Mouse (Mus musculus) retina, adult 2 months (tissue): ENCODE data around the gene Ppp2r2c.

ENCODE experiments used
- DNase-seq: peaks from one replicate; pipeline ENCODE4 v3.0.0-alpha.2; 2012; ENCODE audit warnings: low read depth, low spot score

Ppp2r2c gene

DNA sequence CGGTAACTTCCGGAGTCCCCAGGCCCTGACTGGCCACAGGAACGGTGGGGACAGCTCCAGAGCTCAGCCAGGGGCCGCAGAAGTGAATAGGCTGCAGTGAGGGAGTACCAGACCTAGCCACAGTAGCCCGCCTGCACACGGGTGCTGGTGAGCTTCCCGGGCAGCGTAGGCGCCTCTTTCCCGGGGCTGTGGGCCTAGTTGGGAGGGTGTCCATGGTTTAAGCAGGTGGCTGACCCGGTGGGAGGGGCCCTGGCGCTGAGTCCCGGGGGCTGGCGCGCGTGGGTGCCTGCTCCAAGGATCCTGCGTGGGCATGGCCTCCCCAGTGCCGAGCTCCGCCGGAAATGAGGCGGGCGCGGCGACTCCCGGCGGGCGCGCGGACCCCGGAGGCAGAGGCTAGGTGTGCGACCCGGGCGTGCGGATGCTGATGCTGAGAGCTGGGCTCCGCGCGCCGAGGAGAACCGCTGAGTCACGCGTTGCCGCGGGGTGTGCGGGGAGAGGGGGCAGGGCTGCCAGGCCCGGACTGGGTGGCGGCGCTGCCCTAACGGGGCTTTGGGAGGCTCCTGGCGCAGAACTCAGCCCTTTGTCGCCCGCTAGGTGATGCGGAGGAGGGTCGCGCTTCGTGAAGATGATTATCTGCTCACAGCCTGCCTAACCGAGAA is 1.4 kb downstream of the Ppp2r2c start:
- DNase-seq, result no peak

DNA sequence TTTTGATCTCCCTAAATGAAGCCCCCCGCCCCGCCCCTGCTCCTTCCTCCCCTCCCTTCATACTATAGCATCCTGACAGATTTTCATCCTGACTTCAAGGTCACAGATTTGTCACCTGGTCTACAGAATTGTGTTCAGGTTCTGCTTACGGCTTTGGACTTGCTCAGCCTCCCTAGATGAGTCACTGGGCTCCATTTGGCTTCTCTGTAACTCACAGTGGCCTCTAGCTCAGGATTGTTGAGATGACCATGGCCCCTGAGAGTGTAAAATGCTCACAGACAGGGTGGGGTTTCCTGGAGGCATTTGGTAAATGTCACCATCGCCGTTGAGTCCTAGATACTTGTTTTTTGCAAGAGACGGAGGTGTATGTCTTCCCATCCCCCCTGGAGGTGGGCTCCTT is 2.6 kb downstream of the Ppp2r2c start:
- DNase-seq, result no peak

DNA sequence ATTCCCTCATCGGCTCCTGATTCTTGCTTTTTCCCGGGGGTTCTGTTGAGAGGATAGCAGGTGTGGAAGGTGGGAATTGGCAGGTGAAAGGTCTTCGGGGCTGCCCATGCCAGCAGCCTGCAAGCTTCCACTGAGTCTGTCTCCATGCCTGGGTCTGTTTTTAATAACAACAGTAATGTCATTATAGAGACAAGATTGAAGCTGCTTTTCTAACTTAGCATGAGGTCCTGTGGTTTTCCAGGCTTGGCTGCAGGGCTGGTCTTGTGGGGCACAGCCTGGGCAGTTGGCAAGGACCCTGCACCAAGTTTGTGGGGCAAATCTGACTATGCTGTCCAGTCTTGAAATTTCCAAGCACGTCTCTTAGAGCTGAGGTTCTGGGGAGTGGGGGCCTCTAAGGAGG is 7.6 kb downstream of the Ppp2r2c start:
- no peak for DNase-seq

- DNase-seq, result no peak
Observed at GRCm38 (mm10) chr5:36876777-36877396, 8.6 kb downstream of the Ppp2r2c start.

GRCm38 (mm10) chr5:36877641-36878040 is 9.3 kb downstream of the Ppp2r2c start:
- no peak for DNase-seq

GRCm38 (mm10) chr5:36878801-36879200 is 10.5 kb downstream of the Ppp2r2c start:
- no peak for DNase-seq

DNA sequence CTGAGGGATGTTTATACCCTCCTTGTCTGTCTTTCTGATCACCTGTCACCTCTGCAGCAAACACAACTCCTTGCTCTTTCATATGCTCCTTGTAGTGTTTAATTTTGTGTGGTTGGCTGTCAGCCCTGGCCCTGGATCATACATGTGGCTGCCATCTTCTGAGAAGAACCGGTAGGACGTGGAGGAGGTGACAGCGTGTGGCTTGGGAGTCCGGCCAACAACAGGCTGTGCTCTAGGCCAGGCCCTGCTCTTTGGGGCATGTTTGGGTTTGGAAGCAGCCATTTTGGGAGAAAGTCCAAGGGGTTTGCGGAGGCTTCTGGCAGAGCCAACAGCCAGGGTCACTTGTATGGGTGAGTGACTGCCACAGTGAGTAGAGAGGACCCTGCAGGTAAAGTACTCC is 12.3 kb downstream of the Ppp2r2c start:
- DNase-seq, result no peak

GRCm38 (mm10) chr5:36883516-36883915 is 15.2 kb downstream of the Ppp2r2c start:
- no peak for DNase-seq

DNA sequence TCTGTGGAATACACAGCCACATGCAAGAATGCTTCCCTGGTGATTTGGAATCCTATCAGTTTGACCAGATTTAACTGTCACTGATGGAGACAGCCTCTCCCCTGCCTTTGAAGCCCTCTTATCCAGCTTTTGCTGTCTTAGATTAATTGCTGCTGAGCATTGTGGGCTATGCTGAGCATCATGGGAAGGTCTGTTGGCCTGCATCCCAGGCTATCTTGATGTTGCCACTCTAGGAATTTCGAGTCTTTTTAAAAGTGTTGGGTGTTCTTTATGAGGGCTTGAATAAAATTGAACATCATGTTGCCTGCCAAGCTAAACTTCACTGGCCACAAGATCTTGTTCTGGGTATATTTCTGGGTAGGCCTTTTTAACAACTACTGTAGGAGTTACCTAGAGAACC is 16.8 kb downstream of the Ppp2r2c start:
- DNase-seq, result no peak

DNA sequence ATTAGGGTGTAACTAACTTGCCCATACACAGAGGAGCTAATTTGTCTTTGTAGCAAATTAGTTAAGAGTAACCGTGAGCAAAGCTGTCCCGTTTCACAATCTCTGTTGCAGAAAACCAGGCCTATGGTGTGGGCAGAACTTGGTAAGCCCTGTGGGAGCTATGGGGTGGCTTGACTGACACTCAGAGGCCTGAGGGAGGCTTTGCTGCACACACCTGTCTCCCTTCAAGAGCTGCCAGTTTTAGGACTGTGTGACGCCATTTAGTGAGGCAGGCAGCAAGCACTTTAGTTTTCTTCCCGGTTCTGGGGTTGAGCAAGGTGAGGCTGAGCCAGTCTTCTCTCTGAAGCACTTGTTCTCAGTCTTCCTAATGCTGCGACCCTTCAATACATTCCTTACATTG is 17.3 kb downstream of the Ppp2r2c start:
- no peak for DNase-seq

DNA sequence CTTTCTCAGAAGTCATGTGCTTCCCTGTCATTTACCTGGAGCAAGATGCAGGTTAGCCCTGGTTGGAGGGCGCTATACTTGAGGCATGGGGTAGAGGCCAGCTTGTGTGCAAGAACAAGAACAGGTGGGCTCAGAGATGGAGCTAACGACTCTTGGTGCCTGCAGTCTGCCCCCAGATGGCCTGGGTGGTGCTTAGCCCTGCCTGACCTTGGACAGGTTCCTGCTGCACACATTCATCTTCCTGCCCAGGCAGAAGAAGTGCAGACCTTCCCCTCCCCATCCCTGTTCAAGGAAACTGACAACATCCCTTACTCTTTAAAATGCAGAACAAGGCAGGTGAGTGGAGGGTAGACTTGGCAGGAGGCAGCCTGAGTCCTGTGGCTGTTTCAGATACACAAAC is 18.0 kb downstream of the Ppp2r2c start:
- DNase-seq, result no peak

GRCm38 (mm10) chr5:36886852-36887283 is 18.6 kb downstream of the Ppp2r2c start:
- DNase-seq, result no peak

DNA sequence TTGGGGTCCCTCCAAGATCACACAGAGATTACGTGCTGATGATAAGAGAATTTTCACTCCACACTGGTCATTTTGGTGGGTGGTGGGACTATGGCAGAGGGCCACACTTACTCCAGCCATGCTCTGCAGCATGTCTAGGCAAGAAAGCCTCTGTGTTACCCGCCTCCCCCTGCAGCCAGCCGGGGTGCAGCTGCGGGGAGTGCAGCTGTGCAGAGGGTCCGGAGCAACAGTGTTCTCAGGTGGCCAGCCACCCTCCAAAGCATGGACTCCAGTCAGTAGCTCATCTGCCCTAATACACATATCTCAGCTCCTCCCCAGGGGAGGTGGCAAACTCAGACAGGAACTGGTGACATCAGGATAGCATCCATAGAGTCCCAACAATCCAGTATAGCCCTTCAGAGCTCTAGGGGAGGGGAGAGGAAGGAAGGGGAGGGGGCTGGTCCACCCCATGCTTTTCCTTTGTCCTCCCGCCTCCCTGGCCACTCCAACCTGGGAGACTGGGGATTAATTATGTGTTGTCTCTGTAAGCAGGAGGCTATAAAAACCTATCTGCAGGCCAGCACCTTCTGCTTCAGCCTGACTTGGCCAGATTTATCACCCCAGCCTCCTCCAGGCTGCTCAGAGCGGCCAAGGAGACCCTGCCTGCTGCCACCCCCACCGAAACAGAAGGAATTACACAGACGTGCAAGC is 19.1 kb downstream of the Ppp2r2c start:
- DNase-seq, result no peak

- DNase-seq, result no peak
Observed at GRCm38 (mm10) chr5:36888501-36888900, 20.2 kb downstream of the Ppp2r2c start.

- DNase-seq, result no peak
Observed at GRCm38 (mm10) chr5:36888911-36889310, 20.6 kb downstream of the Ppp2r2c start.

- DNase-seq, result no peak
Observed at GRCm38 (mm10) chr5:36889380-36889886, 21.1 kb downstream of the Ppp2r2c start.

GRCm38 (mm10) chr5:36890794-36891193 is 22.5 kb downstream of the Ppp2r2c start:
- no peak for DNase-seq

DNA sequence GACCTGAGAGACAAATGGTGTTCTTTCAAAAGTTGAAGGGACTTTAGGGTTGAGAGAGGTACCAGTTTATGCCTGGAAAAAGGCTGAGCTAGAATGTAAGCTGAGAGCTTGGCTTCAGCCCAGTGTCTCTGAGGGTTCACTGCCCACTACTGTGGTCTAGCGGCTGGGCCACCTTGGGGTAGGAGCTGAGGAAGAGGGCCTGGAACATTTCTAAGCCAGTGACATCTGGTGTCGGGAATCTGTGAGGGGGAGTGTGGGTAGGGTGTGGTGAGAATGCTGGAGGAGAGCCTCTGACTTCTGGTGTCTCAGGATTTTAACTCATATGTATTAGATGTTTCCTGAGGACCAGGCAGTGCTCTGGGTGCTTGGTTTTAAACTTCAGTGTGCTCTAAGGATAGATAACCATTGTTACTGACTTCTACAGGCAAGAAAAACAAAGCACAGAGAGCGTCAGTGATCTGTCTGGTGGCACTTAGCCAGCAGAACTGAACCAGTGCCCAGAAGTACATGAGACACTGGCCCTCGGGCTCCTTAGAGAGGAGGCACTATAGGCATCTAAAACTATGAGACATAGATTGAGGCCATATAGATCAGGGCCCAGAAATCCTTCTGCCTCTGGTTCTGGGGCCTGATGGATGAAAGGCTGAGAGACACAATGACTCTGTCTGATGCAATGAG is 23.6 kb downstream of the Ppp2r2c start:
- DNase-seq, result no peak

DNA sequence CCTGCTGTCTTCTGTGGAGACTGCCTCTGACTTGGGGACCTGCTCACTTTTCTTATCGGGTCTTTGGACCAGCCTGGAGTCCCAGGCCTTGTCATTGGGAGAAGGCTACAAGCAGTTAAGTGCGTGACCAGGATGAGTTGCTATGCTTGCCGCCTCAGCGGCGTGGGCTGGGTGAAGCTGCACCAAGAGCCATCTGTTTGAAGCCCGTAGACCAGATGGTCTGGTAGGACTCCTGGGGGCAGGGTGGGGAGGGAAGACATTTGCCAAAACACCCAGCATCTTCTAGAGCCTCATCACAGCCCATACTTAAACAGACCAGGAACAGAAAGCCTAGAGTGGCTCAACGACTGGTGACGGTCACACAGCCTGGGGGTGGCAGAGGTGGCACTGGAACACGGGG is 24.9 kb downstream of the Ppp2r2c start:
- DNase-seq, result no peak

GRCm38 (mm10) chr5:36894070-36894469 is 25.8 kb downstream of the Ppp2r2c start:
- no peak for DNase-seq

GRCm38 (mm10) chr5:36894604-36895368 is 26.5 kb downstream of the Ppp2r2c start:
- no peak for DNase-seq
